Mouse (Mus musculus) embryonic fibroblast, embryonic 13.5 days (primary cell): ENCODE data around the gene Rnf145. TPM values are rescaled to one million over a fixed set of nuclear protein-coding genes. Genes with fewer than 3 reads are reported as not detected.
A peak's percentile ranks its signal among the peaks of the same experiment; 100 is the strongest.

ENCODE experiments used
- H3K27ac ChIP-seq: 2 replicates; pipeline ENCODE4 v1.5.1; 2012; ENCODE audit warnings: low read length, control low read depth, inconsistent platforms; ENCODE audit not compliant: insufficient read depth
- H3K4me1 ChIP-seq: 2 replicates; pipeline ENCODE4 v1.6.1; 2011; ENCODE audit warnings: low read length; ENCODE audit not compliant: control insufficient read depth, insufficient read depth
- H3K4me3 ChIP-seq: 2 replicates; pipeline ENCODE4 v1.5.1; 2011; ENCODE audit warnings: mild to moderate bottlenecking, control low read depth, low read length; ENCODE audit not compliant: insufficient read depth
- CTCF ChIP-seq: IDR thresholded peaks from 2 replicates; pipeline ENCODE4 v1.5.1; 2011; ENCODE audit warnings: mild to moderate bottlenecking, control low read depth, low read length, moderate library complexity, borderline replicate concordance; ENCODE audit not compliant: insufficient read depth
- POLR2A ChIP-seq: IDR thresholded peaks from 2 replicates; pipeline ENCODE4 v1.6.1; 2011; ENCODE audit warnings: low read depth, mild to moderate bottlenecking, control low read depth, low read length, moderate library complexity
- polyA plus RNA-seq: library from polyadenylated mRNA; stranded (reverse); fragments of >200 nt; gene quantifications from 2 replicates; pipeline ENCODE4 v1.2.4, GENCODE M21; 2011; ENCODE audit warnings: low read depth; ENCODE audit not compliant: missing spikeins, insufficient read length

The Rnf145 gene
- polyA plus RNA-seq, 1 experiment = 64.8 TPM

- peaks cover 24% of the 10 kb centered on the region for H3K4me1 ChIP-seq
- no peak for TF ChIP-seq POLR2A
- TF ChIP-seq CTCF = no peak
- H3K4me3 ChIP-seq = no peak overlapping the region
- no peak overlapping the region for H3K27ac ChIP-seq
These were observed 24.8 kb downstream of the Rnf145 start for GRCm38 (mm10) chr11:44543593-44543992.

- Histone ChIP-seq H3K4me3 (no peak overlapping the region), H3K27ac (no peak overlapping the region), H3K4me1 (peaks cover 21% of the 10 kb centered on the region)
- TF ChIP-seq POLR2A = no peak
- TF ChIP-seq CTCF = no peak
These were observed 25.2 kb downstream of the Rnf145 start for GRCm38 (mm10) chr11:44543996-44544395.

- Histone ChIP-seq H3K27ac (no peak overlapping the region), H3K4me1 (peaks cover 19% of the 10 kb centered on the region), H3K4me3 (no peak overlapping the region)
- TF ChIP-seq CTCF (no peak), POLR2A (no peak)
These were observed 26.4 kb downstream of the Rnf145 start for GRCm38 (mm10) chr11:44545181-44545580.

- H3K4me1 ChIP-seq = peaks cover 11% of the 10 kb centered on the region; the same call in 1 of the 2 replicates
- TF ChIP-seq POLR2A (no peak), CTCF (no peak)
- H3K27ac ChIP-seq = no peak overlapping the region
- H3K4me3 ChIP-seq = no peak overlapping the region
These were observed 27.5 kb downstream of the Rnf145 start for GRCm38 (mm10) chr11:44546250-44546649.

GRCm38 (mm10) chr11:44547651-44548196 is 29.0 kb downstream of the Rnf145 start:
- TF ChIP-seq POLR2A (no peak), CTCF (no peak)
- no peak overlapping the region for H3K4me3 ChIP-seq
- H3K4me1 ChIP-seq = no peaks in the 10 kb centered on the region
- no peak overlapping the region for H3K27ac ChIP-seq

- no peak overlapping the region for H3K4me3 ChIP-seq
- H3K27ac ChIP-seq = no peak overlapping the region
- no peaks in the 10 kb centered on the region for H3K4me1 ChIP-seq
- TF ChIP-seq CTCF = no peak
- TF ChIP-seq POLR2A = no peak
These were observed 30.1 kb downstream of the Rnf145 start for GRCm38 (mm10) chr11:44548816-44549215.

DNA sequence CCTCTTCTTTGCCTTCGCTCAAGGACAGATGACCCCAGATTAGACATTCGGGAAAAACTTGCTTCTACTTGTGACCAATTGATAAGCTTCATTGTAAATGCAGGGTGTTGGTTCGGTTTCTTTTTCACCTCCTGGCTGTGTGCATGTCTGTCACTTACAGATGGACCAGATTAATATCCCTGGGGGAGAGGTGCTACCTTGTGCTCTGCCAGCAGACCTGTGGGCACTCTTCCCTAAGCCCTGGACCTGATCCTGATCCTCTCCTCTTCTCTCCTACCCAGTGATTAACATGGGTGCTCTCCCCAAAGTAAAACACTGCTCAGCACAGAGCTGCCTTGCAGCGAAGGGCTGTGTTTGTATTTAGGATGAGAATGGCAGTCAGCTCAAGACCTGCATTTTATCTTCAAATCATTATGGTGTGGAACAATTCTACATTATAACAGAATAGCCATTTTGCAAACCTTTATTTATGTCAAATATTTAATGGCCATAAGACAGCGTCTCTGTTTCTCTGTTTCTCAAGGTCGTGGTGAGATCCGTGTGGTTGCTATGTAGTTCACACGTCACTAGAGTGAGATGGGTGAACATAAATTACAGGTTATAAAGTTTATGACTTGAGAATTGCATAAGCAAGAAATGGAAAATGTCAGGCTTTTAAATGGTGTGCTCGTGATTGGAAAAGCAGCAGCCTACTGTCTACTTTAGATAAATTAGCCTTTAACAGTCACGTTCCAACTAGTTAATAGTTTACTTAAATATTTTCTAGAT is 30.9 kb downstream of the Rnf145 start:
- H3K4me1 ChIP-seq = no peaks in the 10 kb centered on the region
- no peak overlapping the region for H3K4me3 ChIP-seq
- H3K27ac ChIP-seq = no peak overlapping the region
- TF ChIP-seq CTCF (no peak), POLR2A (no peak)

- no peak overlapping the region for H3K27ac ChIP-seq
- TF ChIP-seq CTCF (peak; percentile 27; the same call in 1 of the 2 replicates), POLR2A (no peak)
- H3K4me1 ChIP-seq = no peaks in the 10 kb centered on the region
- H3K4me3 ChIP-seq = no peak overlapping the region
These were observed 32.2 kb downstream of the Rnf145 start for GRCm38 (mm10) chr11:44550996-44551395.

DNA sequence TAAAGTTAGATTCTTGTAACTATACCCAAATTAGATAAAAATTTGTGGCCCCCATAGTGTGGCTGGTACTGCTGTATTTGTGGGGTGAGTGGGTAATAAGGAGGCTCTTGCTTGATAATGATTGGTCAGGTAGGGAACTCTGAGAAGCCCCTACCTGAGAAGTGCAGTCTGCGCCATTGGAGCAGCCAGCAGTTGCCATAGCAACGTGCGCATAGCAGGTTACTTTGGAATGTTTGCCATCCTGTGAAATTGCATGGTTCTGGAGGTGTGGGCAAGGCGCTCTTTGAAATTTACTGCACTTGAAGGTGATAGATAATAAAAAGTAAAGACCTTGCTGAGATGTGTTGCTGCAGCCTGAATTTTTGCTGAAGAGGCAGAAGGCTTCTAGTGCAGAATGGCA is 35.6 kb downstream of the Rnf145 start:
- Histone ChIP-seq H3K4me3 (no peak overlapping the region), H3K4me1 (no peaks in the 10 kb centered on the region), H3K27ac (no peak overlapping the region)
- TF ChIP-seq CTCF (no peak), POLR2A (no peak)

- no peaks in the 10 kb centered on the region for H3K4me1 ChIP-seq
- no peak overlapping the region for H3K27ac ChIP-seq
- H3K4me3 ChIP-seq = no peak overlapping the region
- TF ChIP-seq CTCF (no peak), POLR2A (no peak)
These were observed 39.8 kb downstream of the Rnf145 start for GRCm38 (mm10) chr11:44558521-44558920.
